Mouse (Mus musculus) small intestine, adult 2 months (tissue): ENCODE measurements around the gene Fchsd2. TPM values are rescaled to one million over a fixed set of nuclear protein-coding genes. Genes with fewer than 3 reads are reported as not detected.

ENCODE experiments used
- H3K27ac ChIP-seq: fragments of 200-500 bp; 2 replicates; pipeline ENCODE4 v1.5.1; 2012; ENCODE audit warnings: low read depth, low read length, control low read depth, inconsistent platforms; ENCODE audit not compliant: insufficient read depth
- H3K27me3 ChIP-seq: fragments of 200-500 bp; 2 replicates; pipeline ENCODE4 v1.6.1; 2012; ENCODE audit warnings: mild to moderate bottlenecking, moderate library complexity, low read length, inconsistent platforms; ENCODE audit not compliant: control insufficient read depth, insufficient read depth
- H3K36me3 ChIP-seq: fragments of 200-500 bp; 2 replicates; pipeline ENCODE4 v1.6.1; 2012; ENCODE audit warnings: mild to moderate bottlenecking, low read length, control low read depth, inconsistent platforms; ENCODE audit not compliant: control insufficient read depth, insufficient read depth
- H3K4me1 ChIP-seq: fragments of 200-500 bp; 2 replicates; pipeline ENCODE4 v1.6.1; 2012; ENCODE audit warnings: low read length, inconsistent platforms, mixed read lengths; ENCODE audit not compliant: control insufficient read depth, insufficient read depth, insufficient read length
- H3K4me3 ChIP-seq: fragments of 200-500 bp; 2 replicates; pipeline ENCODE4 v1.5.1; 2012; ENCODE audit warnings: low read depth, mild to moderate bottlenecking, control low read depth, inconsistent platforms, low read length, moderate library complexity
- CTCF ChIP-seq: fragments of 200-500 bp; IDR thresholded peaks from 2 replicates; pipeline ENCODE4 v1.5.1; 2012; ENCODE audit warnings: low read depth, mild to moderate bottlenecking, control low read depth, inconsistent platforms, low read length, moderate library complexity, mixed read lengths; ENCODE audit not compliant: insufficient replicate concordance, insufficient read length; ENCODE audit errors: extremely low read depth
- POLR2A ChIP-seq: fragments of 200-500 bp; IDR thresholded peaks from 2 replicates; pipeline ENCODE4 v1.6.1; 2012; ENCODE audit warnings: low read depth, mild to moderate bottlenecking, control low read depth, inconsistent platforms, low read length, moderate library complexity
- WGBS: fragments of 180-500 bp; shearing (Covaris S2); methylation state at CpG from one replicate; pipeline ENCODE4 v1.1.7; 2018; 5-methylcytosine and 5-hydroxymethylcytosine counted together
- polyA plus RNA-seq: library from polyadenylated mRNA; depleted of rRNA; stranded (reverse); fragments of >200 nt; gene quantifications from 2 replicates; pipeline ENCODE4 v1.2.3, GENCODE M21; 2012

Gene Fchsd2
- polyA plus RNA-seq, 1 experiment = 6.9 TPM

GRCm38 (mm10) chr7:101284504-101284903 is 191.8 kb downstream of the Fchsd2 start:
- Histone ChIP-seq H3K4me1 (no peaks in the 10 kb centered on the region), H3K27ac (no peak overlapping the region), H3K36me3 (peaks cover 35% of the 10 kb centered on the region), H3K27me3 (no peaks in the 10 kb centered on the region), H3K4me3 (no peak overlapping the region)
- no peak for TF ChIP-seq POLR2A
- TF ChIP-seq CTCF = no peak
- 55% methylated on average over 1 of the region's 1 CpGs for WGBS

- H3K4me3 ChIP-seq = no peak overlapping the region
- TF ChIP-seq POLR2A (no peak), CTCF (no peak)
- H3K27me3 ChIP-seq = no peaks in the 10 kb centered on the region
- H3K36me3 ChIP-seq = peaks cover 26% of the 10 kb centered on the region
- no peak overlapping the region for H3K27ac ChIP-seq
- 87% methylated on average over 4 of the region's 4 CpGs for WGBS
- H3K4me1 ChIP-seq = no peaks in the 10 kb centered on the region
Measured at GRCm38 (mm10) chr7:101286891-101287290, 194.2 kb downstream of the Fchsd2 start.

- Histone ChIP-seq H3K27ac (no peak overlapping the region), H3K4me3 (no peak overlapping the region), H3K36me3 (peaks cover 17% of the 10 kb centered on the region), H3K4me1 (no peaks in the 10 kb centered on the region), H3K27me3 (no peaks in the 10 kb centered on the region)
- TF ChIP-seq CTCF = no peak
- no peak for TF ChIP-seq POLR2A
- whole genome bisulfite sequencing = 84% methylated on average over 2 of the region's 2 CpGs
Measured at GRCm38 (mm10) chr7:101287820-101288219, 195.2 kb downstream of the Fchsd2 start.

DNA sequence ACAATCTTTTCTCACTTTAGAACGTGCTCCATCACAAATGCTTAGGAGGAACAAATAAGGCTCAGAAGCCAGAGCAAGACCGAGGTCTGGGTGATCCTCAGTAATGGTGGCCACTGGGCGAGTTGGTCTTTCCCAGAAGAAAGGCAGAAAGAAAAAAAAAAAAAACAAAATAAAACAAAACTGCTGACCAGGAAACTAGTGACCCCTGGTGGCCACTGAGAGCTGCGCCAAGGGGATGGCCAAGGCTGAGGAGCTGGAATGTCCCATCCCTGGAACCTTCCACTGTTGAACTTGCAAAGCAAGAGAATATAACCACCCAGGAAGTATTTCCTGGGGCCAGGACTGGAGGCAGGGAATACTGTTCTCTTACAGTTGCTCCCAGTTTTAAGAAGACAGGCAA is 195.8 kb downstream of the Fchsd2 start:
- Histone ChIP-seq H3K4me3 (no peak overlapping the region), H3K27ac (no peak overlapping the region), H3K27me3 (no peaks in the 10 kb centered on the region), H3K36me3 (peaks cover 13% of the 10 kb centered on the region), H3K4me1 (no peaks in the 10 kb centered on the region)
- TF ChIP-seq CTCF = peak; percentile 89
- no peak for TF ChIP-seq POLR2A
- WGBS = 39% methylated on average over 4 of the region's 4 CpGs

DNA sequence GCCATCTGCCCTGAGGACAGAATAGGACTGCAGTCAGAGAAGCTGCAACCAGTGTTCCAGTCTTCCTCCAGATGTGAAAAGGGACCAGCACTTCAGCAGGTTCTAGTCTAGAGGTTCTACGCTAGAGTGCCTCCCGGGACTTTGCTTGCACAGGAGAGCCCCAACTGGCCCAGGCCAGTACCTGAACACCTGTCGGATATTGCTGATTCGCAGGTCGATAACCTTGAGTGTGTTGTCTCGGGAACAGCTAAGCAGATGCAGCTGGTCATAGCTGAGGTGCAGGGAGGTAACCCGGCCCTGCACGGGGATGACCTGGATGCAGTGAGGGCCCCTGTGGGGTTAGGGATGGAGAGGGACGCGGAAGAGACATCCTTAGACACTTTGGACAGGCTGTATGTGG is 197.7 kb downstream of the Fchsd2 start:
- H3K27me3 ChIP-seq = no peaks in the 10 kb centered on the region
- H3K36me3 ChIP-seq = peaks cover 10% of the 10 kb centered on the region; the same call in 1 of the 2 replicates
- no peak for TF ChIP-seq CTCF
- no peak for TF ChIP-seq POLR2A
- 77% methylated on average over 10 of the region's 10 CpGs for WGBS
- H3K4me3 ChIP-seq = no peak overlapping the region
- no peaks in the 10 kb centered on the region for H3K4me1 ChIP-seq
- no peak overlapping the region for H3K27ac ChIP-seq

DNA sequence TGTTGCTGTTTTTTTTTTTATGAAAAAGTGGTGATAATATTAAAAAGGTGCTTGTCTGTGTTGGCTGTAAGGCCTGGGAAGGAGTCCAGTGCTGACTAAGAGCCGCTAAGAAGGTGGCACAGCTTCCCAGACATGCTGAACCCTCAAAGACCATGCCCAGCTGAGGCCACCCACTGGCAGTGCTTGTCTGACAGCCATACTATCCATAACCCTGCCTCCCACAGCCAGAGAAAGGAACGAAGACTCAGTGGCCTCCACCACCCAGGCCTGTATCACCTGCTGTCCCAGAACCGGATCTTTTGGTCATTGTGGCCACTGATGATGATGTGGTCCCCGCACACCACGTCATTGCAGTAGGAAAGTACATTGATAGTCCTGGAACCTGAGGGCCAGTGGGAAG is 198.5 kb downstream of the Fchsd2 start:
- H3K27ac ChIP-seq = no peak overlapping the region
- peaks cover 1% of the 10 kb centered on the region; the same call in 1 of the 2 replicates for H3K4me1 ChIP-seq
- no peak overlapping the region for H3K4me3 ChIP-seq
- no peaks in the 10 kb centered on the region for H3K27me3 ChIP-seq
- WGBS = 87% methylated on average over 5 of the region's 5 CpGs
- no peak for TF ChIP-seq POLR2A
- no peak for TF ChIP-seq CTCF
- H3K36me3 ChIP-seq = peaks cover 8% of the 10 kb centered on the region

- H3K27me3 ChIP-seq = no peaks in the 10 kb centered on the region
- peaks cover 8% of the 10 kb centered on the region for H3K36me3 ChIP-seq
- H3K4me3 ChIP-seq = no peak overlapping the region
- TF ChIP-seq POLR2A (no peak), CTCF (no peak)
- whole genome bisulfite sequencing = 89% methylated on average over 8 of the region's 8 CpGs
- no peak overlapping the region for H3K27ac ChIP-seq
- H3K4me1 ChIP-seq = peaks cover 5% of the 10 kb centered on the region; the same call in 1 of the 2 replicates
Measured at GRCm38 (mm10) chr7:101291641-101292040, 199.0 kb downstream of the Fchsd2 start.
